Mouse (Mus musculus) mesoderm, embryonic 11.5 days (tissue): ENCODE results near the gene Golga7b.

ENCODE experiments used
- DNase-seq: peaks from one replicate; pipeline ENCODE4 v3.0.0-alpha.2; 2012; ENCODE audit warnings: low read depth, low spot score

The Golga7b gene

DNA sequence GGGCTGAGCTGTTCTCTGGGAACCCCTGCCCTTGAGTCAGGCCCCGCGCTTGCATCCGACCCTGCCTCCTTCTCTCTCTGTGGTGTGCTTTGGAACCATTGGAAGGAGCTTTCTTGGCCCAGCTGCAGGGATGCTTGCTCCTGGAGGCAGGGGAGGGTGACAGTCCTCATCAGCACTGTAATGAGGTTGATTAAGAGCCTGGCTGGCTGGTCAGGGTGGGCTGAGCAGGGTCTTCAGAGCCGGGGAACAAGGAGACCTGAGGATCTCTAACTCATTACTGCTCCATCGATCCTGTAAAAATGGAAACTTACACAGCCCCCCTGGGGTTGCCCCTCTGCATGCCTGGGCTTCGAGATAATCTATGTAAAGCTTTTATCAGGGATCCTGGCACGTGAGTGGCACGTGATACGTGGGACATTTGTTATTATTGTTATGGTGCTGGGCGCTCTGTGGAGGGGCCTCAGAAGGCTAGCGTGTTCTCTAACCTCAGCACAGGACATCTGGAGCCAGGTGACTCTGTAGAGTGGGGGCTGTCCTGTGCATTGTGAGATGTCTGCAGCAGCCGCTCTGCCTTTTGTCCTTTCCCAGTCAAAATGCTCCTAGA, 55.9 kb downstream of the Golga7b start:
- no peak for DNase-seq

DNA sequence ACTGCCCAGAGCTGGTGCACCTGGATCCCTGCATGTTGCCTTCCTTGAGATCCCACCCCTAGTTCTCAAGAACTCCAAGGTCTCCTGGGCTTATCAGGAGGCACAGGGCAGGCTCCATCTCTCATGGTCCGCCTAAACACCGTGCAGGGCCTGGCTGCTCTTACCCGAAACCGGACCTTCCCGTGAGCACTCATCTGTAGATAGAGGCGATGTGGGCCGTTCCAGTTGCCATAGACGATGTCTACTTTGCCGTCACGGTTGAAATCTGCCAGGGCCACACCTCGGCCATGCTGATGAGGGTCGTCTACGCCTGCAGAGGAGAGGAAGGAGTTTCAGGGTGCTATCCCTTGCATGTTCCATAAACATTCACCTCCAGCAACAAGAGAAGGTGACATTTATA, 57.1 kb downstream of the Golga7b start:
- no peak for DNase-seq

DNA sequence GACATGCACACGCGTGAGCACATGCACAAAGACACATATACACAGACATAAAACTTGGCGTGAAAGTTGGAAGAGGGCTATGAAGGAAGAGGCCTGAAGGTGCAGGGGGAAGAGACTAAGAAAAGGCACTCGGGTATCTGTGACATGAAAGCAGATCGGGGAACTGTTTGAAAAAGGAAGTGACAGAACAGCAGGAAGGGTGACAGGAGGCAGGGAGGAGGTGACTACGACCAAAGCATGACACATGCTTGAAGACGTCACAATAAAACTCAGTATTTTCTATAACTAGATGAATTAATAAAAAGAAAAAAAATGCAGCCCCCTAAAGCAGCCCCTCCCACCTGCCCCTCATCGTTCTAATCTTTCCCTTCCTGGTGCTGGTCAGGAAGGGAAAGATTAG, 58.4 kb downstream of the Golga7b start:
- DNase-seq, result no peak

DNA sequence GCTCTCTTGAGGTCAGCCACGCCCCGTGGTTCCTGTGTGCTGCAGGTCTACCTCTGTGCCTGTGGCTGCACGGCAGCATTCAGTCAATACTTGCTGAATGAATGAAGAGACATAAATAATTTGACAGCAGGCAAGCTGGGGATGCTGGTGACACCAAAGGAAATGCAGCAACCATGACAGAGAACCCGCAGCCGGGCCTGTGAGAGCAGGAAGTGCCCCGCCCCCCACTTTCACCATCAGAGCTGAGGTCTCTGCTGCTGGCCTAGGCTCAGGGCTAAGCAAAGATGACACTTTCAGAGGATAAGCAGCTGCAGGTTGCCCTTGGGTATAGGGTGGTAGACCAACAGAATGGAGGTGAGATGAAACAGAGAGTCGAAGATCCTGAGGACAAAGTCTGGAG, 58.8 kb downstream of the Golga7b start:
- DNase-seq, result no peak

DNA sequence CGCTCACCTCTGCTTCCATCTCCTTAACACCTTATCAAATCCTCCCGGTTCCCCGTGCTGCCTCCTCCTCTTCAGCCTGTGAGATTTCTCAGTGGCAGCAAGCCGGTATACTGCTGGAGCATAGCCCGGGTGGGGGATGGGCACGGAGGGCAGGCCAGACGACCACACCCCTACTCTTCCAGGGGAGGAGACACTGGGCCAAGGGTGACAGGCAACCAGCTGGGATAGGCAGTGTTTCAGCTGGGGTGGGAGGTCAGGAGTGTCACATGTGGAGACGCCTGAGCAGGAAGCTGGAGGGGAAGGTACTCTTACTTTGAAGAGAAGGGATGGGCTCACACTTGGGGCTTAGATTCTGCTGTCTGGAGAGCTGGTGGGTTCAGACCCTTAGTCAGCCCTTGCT, 59.6 kb downstream of the Golga7b start:
- DNase-seq, result peak; percentile 56

DNA sequence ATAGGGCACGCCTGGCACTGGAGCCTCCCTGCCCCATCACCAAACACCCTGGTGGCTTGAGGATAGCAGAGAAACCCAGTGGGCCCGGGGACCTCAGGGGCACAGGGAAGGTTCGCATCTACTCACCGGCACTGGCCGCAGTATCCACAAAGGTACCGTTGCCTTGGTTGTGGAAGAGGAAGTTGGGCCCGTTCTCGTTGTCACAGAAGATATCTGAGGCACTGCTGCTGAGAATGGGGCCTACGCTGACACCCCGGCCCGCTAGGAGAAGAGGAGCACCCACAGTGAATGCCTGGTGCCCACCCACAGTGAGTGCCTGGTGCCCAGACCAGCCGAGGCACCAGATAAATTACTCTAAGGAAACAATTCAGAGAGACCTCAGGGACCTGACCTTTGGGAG, 61.6 kb downstream of the Golga7b start:
- no peak for DNase-seq

DNA sequence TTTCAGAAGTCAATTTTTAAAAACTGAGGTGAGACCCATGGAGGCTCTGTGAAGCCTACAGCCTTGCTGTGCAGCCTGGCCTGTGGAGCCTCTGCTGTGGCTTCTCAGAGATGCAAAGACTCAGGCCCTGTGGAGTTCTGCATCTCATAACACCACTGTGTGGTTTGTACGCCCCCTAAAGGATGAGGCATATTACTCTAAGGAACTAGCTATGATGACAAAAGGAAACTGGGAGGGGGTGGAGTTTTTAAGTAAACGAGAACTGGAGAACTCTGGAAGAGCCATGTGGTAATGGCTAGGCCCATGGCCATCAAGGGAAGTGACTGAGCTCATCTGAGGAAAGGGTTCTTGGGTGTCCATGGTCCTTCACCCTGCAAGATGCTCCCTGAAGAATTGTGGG, 64.0 kb downstream of the Golga7b start:
- DNase-seq, result no peak

DNA sequence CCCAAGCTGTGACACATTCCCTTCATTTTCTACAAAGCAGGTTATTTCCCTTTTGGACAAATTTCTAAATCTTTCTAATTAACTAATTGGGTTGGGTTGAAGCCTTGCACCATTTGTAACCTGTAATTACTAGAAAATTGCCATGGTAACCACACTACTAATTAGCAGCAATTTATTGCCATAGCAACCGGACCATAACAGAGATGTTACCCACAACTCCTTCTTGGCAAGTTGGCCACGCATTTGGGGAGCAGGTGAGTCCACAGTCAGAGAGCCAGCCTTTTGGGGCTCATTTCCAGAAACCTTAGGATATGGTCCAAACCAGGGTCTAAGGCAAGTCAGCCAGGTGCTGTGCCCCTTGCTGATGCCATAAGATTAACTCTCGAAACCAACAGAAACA, 64.8 kb downstream of the Golga7b start:
- no peak for DNase-seq

DNA sequence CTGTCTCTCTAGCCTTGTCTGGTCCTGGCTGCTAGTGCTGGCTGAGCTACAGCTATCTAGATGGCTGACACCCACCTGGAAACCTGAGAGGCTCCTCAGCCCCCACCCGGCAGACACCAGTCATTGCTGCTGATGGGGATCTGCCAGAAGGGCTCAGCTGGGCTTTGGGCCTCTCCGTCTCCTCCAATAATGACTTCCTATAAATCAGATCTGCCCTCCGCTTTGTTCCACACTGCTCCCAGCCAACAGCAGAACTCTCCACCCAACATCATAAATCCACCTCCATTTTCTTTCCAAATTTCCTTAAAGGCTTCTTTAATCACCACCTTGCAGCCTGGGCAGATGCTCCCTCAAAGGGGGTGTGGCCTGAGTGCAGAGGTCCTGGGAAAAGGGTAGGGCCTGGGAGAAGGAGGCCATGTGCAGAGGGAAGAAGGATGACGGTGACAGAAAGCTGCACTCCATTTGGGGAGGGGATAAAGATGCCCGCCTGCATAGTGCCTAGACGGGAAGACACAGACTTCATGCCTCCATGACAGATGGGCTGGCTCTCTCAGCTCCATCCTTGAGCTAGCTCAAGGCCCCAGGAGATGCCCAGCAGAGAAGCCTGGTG, 67.8 kb downstream of the Golga7b start:
- peak; percentile 54 for DNase-seq

DNA sequence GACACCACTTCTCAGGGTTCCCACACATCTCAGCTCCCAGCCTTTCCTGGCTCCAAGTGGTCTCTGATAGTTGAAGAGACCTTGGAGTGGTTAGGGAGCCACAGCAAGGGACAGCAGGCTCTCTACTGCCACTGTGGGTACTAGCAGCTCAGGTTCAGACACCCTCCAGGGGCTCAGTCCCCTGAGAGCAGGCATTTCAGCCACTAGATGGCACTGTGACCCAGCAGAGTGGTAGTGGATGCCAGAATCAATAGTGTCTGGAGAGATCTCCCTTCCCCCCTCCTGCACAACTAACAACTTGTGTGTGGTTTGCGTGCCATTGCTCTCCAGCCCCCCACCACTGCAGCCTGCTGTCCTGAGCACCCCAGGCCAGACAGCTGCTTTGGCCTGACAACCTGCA, 68.5 kb downstream of the Golga7b start:
- peak; percentile 90 for DNase-seq

DNA sequence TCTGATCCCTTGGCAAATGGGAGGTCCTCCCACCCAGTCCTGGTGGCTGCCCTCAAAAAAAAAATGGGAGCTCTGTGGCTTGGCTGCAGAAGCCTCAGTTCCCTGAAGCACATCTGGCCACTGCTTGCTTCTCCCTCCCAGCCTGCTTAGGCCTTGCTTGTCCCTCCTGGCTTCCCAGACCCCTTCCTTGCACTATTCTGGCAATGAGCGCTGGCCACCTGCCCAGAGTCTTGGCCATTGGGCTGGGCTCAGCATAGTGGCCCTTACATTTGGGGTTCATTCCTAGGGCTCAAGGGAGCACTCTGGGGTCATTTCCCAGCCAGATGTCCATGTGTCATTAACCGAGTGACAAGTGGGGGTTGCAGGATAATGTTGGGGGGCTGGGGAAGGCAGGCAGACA, 69.2 kb downstream of the Golga7b start:
- no peak for DNase-seq

DNA sequence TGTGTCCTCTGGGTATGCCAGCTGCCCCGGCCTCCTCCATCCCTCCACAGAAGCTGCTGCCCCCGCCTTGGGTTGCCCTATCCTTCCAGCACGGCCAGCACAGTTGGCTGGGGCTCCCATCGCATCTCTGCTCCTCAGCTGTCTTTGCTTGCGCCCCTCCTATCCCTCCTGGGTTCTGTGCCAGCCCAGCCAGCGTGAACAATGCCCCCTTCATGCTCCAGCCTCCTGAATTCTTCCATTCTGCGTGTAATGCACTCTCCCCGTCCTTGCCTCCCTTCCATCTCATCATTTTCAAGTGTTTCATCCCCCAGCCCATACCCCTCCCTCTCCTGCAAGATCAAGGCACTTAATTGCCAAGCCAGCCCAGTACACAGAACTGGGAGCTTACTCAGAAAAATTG, 69.6 kb downstream of the Golga7b start:
- no peak for DNase-seq

DNA sequence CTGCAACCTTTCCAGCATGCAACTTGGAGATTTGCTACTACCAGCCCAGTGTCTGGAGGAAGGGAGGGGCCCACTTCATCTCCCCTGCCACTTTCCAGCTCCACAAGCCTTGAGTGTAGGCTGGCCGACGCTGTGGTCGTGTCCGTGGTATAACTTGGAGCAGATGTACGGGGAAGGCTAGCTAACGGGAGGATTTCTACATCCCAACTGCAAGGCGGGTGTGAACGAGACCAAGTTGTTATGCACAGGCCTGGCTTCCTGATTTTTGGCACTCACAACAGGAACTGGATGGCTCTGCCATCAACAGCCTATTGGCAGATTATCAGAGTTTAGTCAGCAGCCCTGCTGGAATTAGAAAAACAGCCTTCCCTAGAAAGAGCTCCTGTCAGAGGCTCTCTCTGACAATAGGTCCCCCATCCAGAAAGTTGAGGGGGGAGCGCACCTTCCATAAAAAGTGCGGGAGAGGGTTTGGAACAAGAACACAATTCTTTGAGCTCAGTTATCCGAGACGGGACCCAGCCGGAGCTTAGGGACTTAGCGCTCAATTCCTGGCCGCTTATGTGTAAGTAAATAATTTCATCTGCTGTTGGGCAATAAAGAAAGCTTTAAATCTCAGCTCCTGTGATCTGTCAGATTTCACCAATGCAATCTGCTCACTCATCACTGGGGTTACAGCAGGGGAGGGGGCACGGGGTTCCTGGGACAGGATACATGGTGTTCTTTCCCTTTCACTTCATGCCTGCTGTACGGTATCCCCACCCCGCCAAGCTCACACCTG, 70.5 kb downstream of the Golga7b start:
- no peak for DNase-seq
